Comparison of ENCODE assay signal across 21 mouse cellular contexts in the genomic region with DNA sequence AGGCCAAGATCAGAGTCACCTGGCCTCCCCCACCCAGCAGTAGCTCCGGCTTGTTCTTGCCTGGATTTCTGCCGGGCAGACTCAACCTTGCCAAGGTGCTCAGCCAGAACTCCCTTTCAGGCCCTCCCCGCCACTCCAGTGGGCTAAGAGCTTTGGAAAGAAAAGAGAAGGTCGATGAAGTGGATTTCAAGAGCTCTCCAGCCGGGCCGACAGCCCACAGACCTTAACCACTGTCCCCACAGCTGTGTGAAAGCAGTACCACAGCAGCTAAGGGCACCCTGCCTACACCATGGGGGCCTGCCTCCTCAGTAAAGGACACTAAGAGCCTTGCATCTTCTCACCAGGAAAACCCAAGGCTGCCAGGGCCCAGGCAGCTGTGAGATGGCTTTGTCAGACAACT.
A peak's percentile ranks its signal among the peaks of the same experiment; 100 is the strongest.
DNase-seq lines count a peak whose midpoint lies in the region; ATAC-seq lines count a peak whose summit lies in the region.
"Had no signal": no experiment of that assay in that cellular context is flagged by ENCODE, and none has a peak within 500 bp of the region (broad histone marks: within the 10 kb centered on the region; RNA-seq: fewer than 3 reads in every experiment).

No protein-coding gene starts in this region.

- H3K9ac ChIP-seq in forebrain, embryonic 12.5 days: no peak overlapping the region
- H3K9ac ChIP-seq in lung, embryonic 16.5 days (ENCODE audit: low read length): no peak overlapping the region
- H3K9ac ChIP-seq: forebrain, embryonic 15.5 days; liver, embryonic 13.5 days; midbrain, embryonic 12.5 days; neural tube, embryonic 12.5 days had no signal

- no peaks in the 10 kb centered on the region for H3K36me3 ChIP-seq in forebrain, embryonic 10.5 days (replicated peaks)
- H3K36me3 ChIP-seq in forebrain, embryonic 12.5 days (replicated peaks): no peaks in the 10 kb centered on the region
- no peaks in the 10 kb centered on the region for H3K36me3 ChIP-seq in lung, embryonic 16.5 days (ENCODE audit: control insufficient read depth, insufficient read depth, low read length)
- H3K36me3 ChIP-seq: forebrain, embryonic 15.5 days; heart, embryonic 10.5 days; liver, embryonic 13.5 days; midbrain, embryonic 12.5 days; neural tube, embryonic 12.5 days had no signal

- H3K27me3 ChIP-seq in forebrain, embryonic 10.5 days (ENCODE audit: poor library complexity, severe bottlenecking): peaks cover 20% of the 10 kb centered on the region
- H3K27me3 ChIP-seq in forebrain, embryonic 12.5 days: peaks cover 22% of the 10 kb centered on the region
- H3K27me3 ChIP-seq in lung, embryonic 16.5 days (ENCODE audit: control insufficient read depth, insufficient read depth, low read depth, low read length): no peaks in the 10 kb centered on the region
- H3K27me3 ChIP-seq: forebrain, embryonic 15.5 days; liver, embryonic 13.5 days; neural tube, embryonic 12.5 days had no signal

- H3K27ac ChIP-seq in forebrain, embryonic 10.5 days: peak overlapping the region; percentile 64; the same call in 1 of the 2 replicates
- no peak overlapping the region for H3K27ac ChIP-seq in forebrain, embryonic 12.5 days
- no peak overlapping the region for H3K27ac ChIP-seq in lung, embryonic 16.5 days (ENCODE audit: low read length)
- H3K27ac ChIP-seq: forebrain, embryonic 15.5 days; heart, embryonic 10.5 days; hindbrain, postnatal 0 days; layer of hippocampus, adult 2 months; liver, embryonic 13.5 days; midbrain, embryonic 12.5 days; neural tube, embryonic 12.5 days had no signal

- H3K9me3 ChIP-seq in forebrain, embryonic 10.5 days: no peaks in the 10 kb centered on the region
- H3K9me3 ChIP-seq in forebrain, embryonic 12.5 days: no peaks in the 10 kb centered on the region
- H3K9me3 ChIP-seq in lung, embryonic 16.5 days (ENCODE audit: control insufficient read depth, low read length): no peaks in the 10 kb centered on the region; the same call in 1 of the 2 replicates
- H3K9me3 ChIP-seq: forebrain, embryonic 15.5 days; heart, embryonic 10.5 days; liver, embryonic 13.5 days; midbrain, embryonic 12.5 days; neural tube, embryonic 12.5 days had no signal

- ATAC-seq in forebrain, embryonic 12.5 days (ENCODE audit: low FRiP score): no peak
- peak; percentile 85 for ATAC-seq in lung, embryonic 16.5 days (ENCODE audit: low read depth)
- ATAC-seq in frontal cortex, adult (ENCODE audit: low TSS enrichment): no peak
- ATAC-seq: forebrain, embryonic 15.5 days; hindbrain, postnatal 0 days; intestine, embryonic 16.5 days had no signal

- WGBS in forebrain, embryonic 10.5 days: 81% methylated on average over 6 of the region's 6 CpGs
- 65% methylated on average over 6 of the region's 6 CpGs for WGBS in forebrain, embryonic 12.5 days
- WGBS in lung, embryonic 16.5 days: 50% methylated on average over 6 of the region's 6 CpGs

- DNase-seq in forebrain, embryonic 10.5 days (ENCODE audit: extremely low spot score, low spot score): no peak
- DNase-seq in lung, adult 18-20 months: peak; percentile 72 to 78
- DNase-seq in lung, postnatal 4 days: peak; percentile 26 to 60
- DNase-seq in retina, postnatal 1 day: no peak
- DNase-seq: adrenal gland, adult 8-10 months; cerebellum, adult 2 months; gastrocnemius, postnatal 10 days; kidney, postnatal 25 days; liver, embryonic 13.5 days; right cerebral cortex, postnatal 25 days; spleen, adult 18-20 months had no signal

- H3K4me3 ChIP-seq in forebrain, embryonic 10.5 days: no peak overlapping the region
- no peak overlapping the region for H3K4me3 ChIP-seq in forebrain, embryonic 12.5 days (replicated peaks)
- no peak overlapping the region for H3K4me3 ChIP-seq in lung, embryonic 16.5 days (ENCODE audit: low read length)
- H3K4me3 ChIP-seq: forebrain, embryonic 15.5 days; heart, embryonic 10.5 days; layer of hippocampus, adult 2 months; liver, embryonic 13.5 days; midbrain, embryonic 12.5 days; neural tube, embryonic 12.5 days had no signal

- peaks cover 31% of the 10 kb centered on the region for H3K4me1 ChIP-seq in forebrain, embryonic 10.5 days
- H3K4me1 ChIP-seq in forebrain, embryonic 12.5 days: peaks cover 25% of the 10 kb centered on the region
- H3K4me1 ChIP-seq in lung, embryonic 16.5 days (replicated peaks; ENCODE audit: control insufficient read depth, insufficient read depth, low read length): no peaks in the 10 kb centered on the region
- H3K4me1 ChIP-seq: liver, embryonic 13.5 days had no signal

- H3K4me2 ChIP-seq in forebrain, embryonic 12.5 days: no peak overlapping the region
- H3K4me2 ChIP-seq in lung, embryonic 16.5 days (ENCODE audit: low read depth, low read length): no peak overlapping the region
- H3K4me2 ChIP-seq: forebrain, embryonic 15.5 days; liver, embryonic 13.5 days; midbrain, embryonic 12.5 days; neural tube, embryonic 12.5 days had no signal

Comparison
In these comparisons a context has a peak if more than half of its experiments do, and no peak if none do; other contexts are left out.
1. DNase-seq: peak in lung, adult 18-20 months (2 of 2) and lung, postnatal 4 days (2 of 2); none in forebrain, embryonic 10.5 days (single experiment) and retina, postnatal 1 day (single experiment).